Mouse (Mus musculus): ENCODE data around the gene Cacfd1.

Gene Cacfd1

GRCm38 (mm10) chr2:27026332-27026731, 16.6 kb downstream of the Cacfd1 start:
- intact Hi-C loops (cut with DNase I), result no loop called here

- intact Hi-C loops (cut with DNase I), result no loop called here
These were observed 17.3 kb downstream of the Cacfd1 start for GRCm38 (mm10) chr2:27026857-27027617.

- intact Hi-C loops (cut with DNase I), result no loop called here
These were observed 18.1 kb downstream of the Cacfd1 start, which contains the start of gene Slc2a6 for GRCm38 (mm10) chr2:27027618-27028436. Gene Slc2a6 (minus strand): TSS chr2:27027998.

- intact Hi-C loops (cut with DNase I), result no loop called here
These were observed 18.8 kb downstream of the Cacfd1 start for GRCm38 (mm10) chr2:27028437-27029015.

- intact Hi-C loops (cut with DNase I), result no loop called here
These were observed 22.6 kb downstream of the Cacfd1 start for GRCm38 (mm10) chr2:27032361-27032760.

- intact Hi-C loops (cut with DNase I), result loop anchor here (5.0 kb wide), 2 partner anchors 104 to 389 kb away; partner anchors contain the start of genes Stkld1 and Surf4
These were observed 26.3 kb downstream of the Cacfd1 start for GRCm38 (mm10) chr2:27036003-27036402.

- intact Hi-C loops (cut with DNase I), result loop anchor here (5.0 kb wide), 2 partner anchors 105 to 390 kb away; partner anchors contain the start of genes Stkld1 and Surf4
These were observed 27.3 kb downstream of the Cacfd1 start for GRCm38 (mm10) chr2:27037008-27037407.

- intact Hi-C loops (cut with DNase I), result loop anchor here (1.0 to 5.0 kb wide), 4 partner anchors 22 to 391 kb away; partner anchors contain the start of genes Stkld1 and Surf4
These were observed 28.9 kb downstream of the Cacfd1 start for GRCm38 (mm10) chr2:27038596-27038995.

- intact Hi-C loops (cut with DNase I), result loop anchor here (2.0 to 5.0 kb wide), 3 partner anchors 22 to 392 kb away; partner anchors contain the start of genes Stkld1 and Surf4
These were observed 29.6 kb downstream of the Cacfd1 start for GRCm38 (mm10) chr2:27039286-27039685.

GRCm38 (mm10) chr2:27042131-27042844, 32.6 kb downstream of the Cacfd1 start:
- intact Hi-C loops (cut with DNase I), result loop anchor here (5.0 kb wide), 1 partner anchor 85 kb away; no protein-coding TSS in a partner anchor

GRCm38 (mm10) chr2:27043461-27043860, 33.7 kb downstream of the Cacfd1 start:
- intact Hi-C loops (cut with DNase I), result loop anchor here (1.0 to 5.0 kb wide), 2 partner anchors 84 to 194 kb away; no protein-coding TSS in a partner anchor

GRCm38 (mm10) chr2:27044166-27044565, 34.4 kb downstream of the Cacfd1 start:
- intact Hi-C loops (cut with DNase I), result loop anchor here (5.0 kb wide), 1 partner anchor 83 kb away; no protein-coding TSS in a partner anchor

- intact Hi-C loops (cut with DNase I), result loop anchor here (5.0 kb wide), 1 partner anchor 83 kb away; no protein-coding TSS in a partner anchor
These were observed 34.9 kb downstream of the Cacfd1 start for GRCm38 (mm10) chr2:27044641-27045040.

GRCm38 (mm10) chr2:27045979-27046770, 36.4 kb downstream of the Cacfd1 start:
- intact Hi-C loops (cut with DNase I), result no loop called here

- intact Hi-C loops (cut with DNase I), result no loop called here
These were observed 39.7 kb downstream of the Cacfd1 start for GRCm38 (mm10) chr2:27049408-27049807.

GRCm38 (mm10) chr2:27058251-27058650, 48.5 kb downstream of the Cacfd1 start:
- intact Hi-C loops (cut with DNase I), result no loop called here

- intact Hi-C loops (cut with DNase I), result no loop called here
These were observed 49.0 kb downstream of the Cacfd1 start for GRCm38 (mm10) chr2:27058751-27059150.

- intact Hi-C loops (cut with DNase I), result no loop called here
These were observed 49.5 kb downstream of the Cacfd1 start for GRCm38 (mm10) chr2:27059187-27059586.

GRCm38 (mm10) chr2:27067124-27067523, 57.4 kb downstream of the Cacfd1 start:
- intact Hi-C loops (cut with DNase I), result no loop called here

GRCm38 (mm10) chr2:27067996-27068395, 58.3 kb downstream of the Cacfd1 start:
- intact Hi-C loops (cut with DNase I), result no loop called here
